Mouse (Mus musculus) stomach, embryonic 14.5 days (tissue): Measurements from ENCODE around the gene Rab6b. TPM values are rescaled to one million over a fixed set of nuclear protein-coding genes. Genes with fewer than 3 reads are reported as not detected.
"Not testable (repeated sequence)": the region's sequence is repeated elsewhere in the genome, so short reads cannot be mapped to it uniquely, and the experiment has no call there.

Source experiments
- ATAC-seq: fragments of 200-750 bp; cut with Nextera tagmentation; 2 replicates; pipeline ENCODE4 v1.8.0; 2017; ENCODE audit warnings: low read depth, moderate TSS enrichment; ENCODE audit not compliant: insufficient number of reproducible peaks, insufficient read depth, low FRiP score
- H3K27ac ChIP-seq: fragments of 300-500 bp; sonication (generic); 2 replicates; pipeline ENCODE4 v1.5.1; 2014; ENCODE audit warnings: mild to moderate bottlenecking, low read length, moderate library complexity, mixed read lengths
- H3K27me3 ChIP-seq: fragments of 300-500 bp; sonication (generic); 2 replicates; pipeline ENCODE4 v1.6.1; 2014; ENCODE audit warnings: low read length, control low read depth, mixed read lengths; ENCODE audit not compliant: control insufficient read depth, insufficient read depth
- H3K36me3 ChIP-seq: fragments of 300-500 bp; sonication (generic); 2 replicates; pipeline ENCODE4 v1.6.1; 2014; ENCODE audit warnings: mild to moderate bottlenecking, control low read depth, low read length, moderate library complexity, mixed read lengths; ENCODE audit not compliant: control insufficient read depth, insufficient read depth
- H3K4me1 ChIP-seq: fragments of 300-500 bp; sonication (generic); 2 replicates; pipeline ENCODE4 v1.6.1; 2014; ENCODE audit warnings: low read length, control low read depth, mixed read lengths; ENCODE audit not compliant: control insufficient read depth, insufficient read depth
- H3K4me2 ChIP-seq: fragments of 300-500 bp; sonication (generic); replicated peaks from 2 replicates; pipeline ENCODE4 v1.6.1; 2014; ENCODE audit warnings: low read depth, low read length, control low read depth
- H3K4me3 ChIP-seq: fragments of 300-500 bp; sonication (generic); 2 replicates; pipeline ENCODE4 v1.5.1; 2014; ENCODE audit warnings: low read depth, low read length, control low read depth
- H3K9ac ChIP-seq: fragments of 300-500 bp; sonication (generic); replicated peaks from 2 replicates; pipeline ENCODE4 v1.6.1; 2014; ENCODE audit warnings: low read depth, mild to moderate bottlenecking, control low read depth, low read length, moderate library complexity, mixed read lengths
- H3K9me3 ChIP-seq: fragments of 300-500 bp; sonication (generic); 2 replicates; pipeline ENCODE4 v1.6.1; 2016; ENCODE audit warnings: low read depth, low read length, control low read depth; ENCODE audit not compliant: control insufficient read depth
- WGBS: fragments of 180-500 bp; shearing (Covaris S2); extraction: QIAGEN DNeasy Blood & Tissue Kit; methylation state at CpG from one replicate; pipeline ENCODE4 v1.1.7; 2014; 5-methylcytosine and 5-hydroxymethylcytosine counted together
- polyA plus RNA-seq: library from polyadenylated mRNA; unstranded; fragments of >200 nt; fragmentation: Nextera tagmentation; extraction: Ambion mirVana; gene quantifications from 2 replicates; pipeline ENCODE4 v1.2.1, GENCODE M21; 2014

Rab6b gene
- polyA plus RNA-seq, 1 experiment from 2014 or later = 6.1 TPM

DNA sequence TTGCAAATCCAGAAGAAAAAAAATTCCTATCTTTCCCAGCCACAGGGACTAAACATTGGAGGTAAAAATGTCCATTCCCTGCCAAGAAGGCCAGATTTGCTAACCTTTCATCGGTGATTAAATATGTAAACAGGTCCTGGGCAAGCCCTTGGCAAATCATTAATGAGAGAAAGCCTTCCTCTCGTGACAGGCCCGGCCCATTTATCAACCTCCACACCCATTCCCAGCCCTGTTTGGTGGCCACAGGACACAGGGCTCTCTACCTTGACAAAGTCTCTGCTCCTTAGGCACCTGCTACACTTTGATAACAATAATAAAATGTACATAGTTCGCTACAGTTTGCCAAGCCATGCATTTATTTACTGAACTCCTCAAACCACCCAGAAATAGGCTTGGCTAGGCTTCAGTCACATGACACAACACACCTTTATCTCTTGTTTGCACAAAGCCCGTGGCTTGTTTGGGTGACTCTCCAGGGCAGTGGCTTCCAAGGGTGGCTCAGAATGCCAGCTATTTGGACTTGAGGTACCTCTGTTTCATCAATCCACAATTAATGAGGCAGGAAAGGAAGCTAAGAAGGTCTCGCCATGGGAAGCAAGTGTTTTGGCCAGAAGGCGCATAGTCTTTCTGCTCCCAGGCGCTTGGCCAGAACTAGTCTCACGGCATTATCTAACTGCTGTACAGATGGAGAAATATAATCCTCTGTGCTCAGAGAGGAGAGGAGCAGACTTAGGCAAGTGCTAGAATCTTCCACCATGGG is 21.3 kb upstream of the Rab6b start:
- H3K9ac ChIP-seq = no peak overlapping the region
- WGBS = 32% methylated on average over 9 of the region's 9 CpGs
- H3K4me2 ChIP-seq = no peak overlapping the region
- no peak overlapping the region for H3K4me3 ChIP-seq
- peak; percentile 90 for ATAC-seq
- H3K4me1 ChIP-seq = 0 out of 2 replicates have a peak, but pooled peaks cover 4% of the 10 kb centered on the region
- no peaks in the 10 kb centered on the region for H3K9me3 ChIP-seq
- H3K36me3 ChIP-seq = no peaks in the 10 kb centered on the region
- H3K27me3 ChIP-seq = no peaks in the 10 kb centered on the region
- peak overlapping the region; percentile 62 for H3K27ac ChIP-seq

DNA sequence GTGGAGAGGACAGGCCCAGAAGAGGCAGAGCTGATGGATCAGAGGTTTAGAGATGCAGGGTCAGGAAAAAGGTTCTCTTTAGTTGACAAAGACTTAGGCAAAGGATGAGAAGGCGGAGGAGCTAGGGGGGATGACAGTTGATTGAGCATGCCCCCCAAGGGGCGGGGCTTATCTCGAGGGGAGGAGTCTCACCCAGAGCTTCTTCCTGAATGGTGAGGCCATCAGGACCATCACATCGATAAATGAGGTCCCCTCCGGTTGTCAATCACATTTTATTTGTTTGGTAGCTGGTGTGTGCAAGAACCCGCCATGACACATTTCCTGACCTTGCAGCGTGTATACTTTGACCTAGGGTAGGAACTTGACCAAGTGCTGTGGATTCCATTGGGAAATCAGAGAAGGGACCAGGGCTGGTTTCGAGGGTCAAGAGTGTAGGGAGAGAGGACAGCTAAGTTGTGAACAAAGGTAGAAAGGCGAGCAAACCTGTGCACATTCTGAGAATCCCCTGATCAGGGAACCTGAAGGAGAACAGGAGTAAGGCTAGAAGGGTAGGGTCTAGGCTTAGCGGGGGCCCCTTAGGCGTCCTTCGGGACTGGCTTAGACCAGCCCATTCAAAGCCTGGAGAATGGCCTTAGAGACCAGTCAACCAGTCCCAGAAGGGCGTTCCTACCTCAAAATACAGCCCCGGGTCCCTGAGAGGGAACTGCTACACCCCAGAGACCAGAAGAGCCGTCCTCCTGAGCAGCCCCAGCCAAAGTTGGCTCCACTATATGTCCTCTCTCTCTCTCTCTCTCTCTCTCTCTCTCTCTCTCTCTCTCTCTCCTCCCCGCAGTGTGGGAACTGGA is 20.3 kb upstream of the Rab6b start:
- no peak for ATAC-seq
- Histone ChIP-seq H3K9ac (no peak overlapping the region), H3K36me3 (no peaks in the 10 kb centered on the region), H3K4me2 (no peak overlapping the region), H3K4me3 (no peak overlapping the region), H3K4me1 (0 out of 2 replicates have a peak, but pooled peaks cover 4% of the 10 kb centered on the region), H3K9me3 (no peaks in the 10 kb centered on the region), H3K27me3 (no peaks in the 10 kb centered on the region), H3K27ac (peak overlapping the region; percentile 62)
- WGBS = 71% methylated on average over 16 of the region's 16 CpGs

DNA sequence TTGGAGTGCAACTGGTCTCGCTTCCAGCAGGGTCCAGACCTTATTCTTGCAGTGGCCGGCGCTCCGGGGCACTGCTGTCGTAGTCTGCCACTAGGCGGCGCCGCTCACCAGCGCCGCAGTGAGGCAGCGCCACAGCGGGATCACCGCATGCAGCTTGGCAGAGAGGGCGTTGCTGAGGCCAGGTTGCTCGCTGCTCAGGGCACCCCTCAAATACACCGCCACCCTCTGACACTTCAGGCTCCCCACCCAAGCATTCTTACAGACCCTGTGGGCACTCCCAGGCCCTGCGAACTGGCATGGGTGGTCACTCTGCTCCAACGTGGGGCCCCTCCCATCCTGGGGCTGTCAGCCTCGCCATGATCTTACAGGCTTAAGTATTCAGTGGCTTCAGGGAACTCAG is 19.3 kb upstream of the Rab6b start:
- ATAC-seq = peak; percentile 71
- Histone ChIP-seq H3K27ac (no peak overlapping the region), H3K9me3 (no peaks in the 10 kb centered on the region), H3K4me3 (peak overlapping the region; percentile 32), H3K36me3 (no peaks in the 10 kb centered on the region), H3K4me2 (peak overlapping the region; percentile 65), H3K4me1 (0 out of 2 replicates have a peak, but pooled peaks cover 4% of the 10 kb centered on the region), H3K27me3 (no peaks in the 10 kb centered on the region), H3K9ac (no peak overlapping the region; the same call in 1 of the 2 replicates)
- WGBS = under 1% methylated on average over 19 of the region's 19 CpGs

DNA sequence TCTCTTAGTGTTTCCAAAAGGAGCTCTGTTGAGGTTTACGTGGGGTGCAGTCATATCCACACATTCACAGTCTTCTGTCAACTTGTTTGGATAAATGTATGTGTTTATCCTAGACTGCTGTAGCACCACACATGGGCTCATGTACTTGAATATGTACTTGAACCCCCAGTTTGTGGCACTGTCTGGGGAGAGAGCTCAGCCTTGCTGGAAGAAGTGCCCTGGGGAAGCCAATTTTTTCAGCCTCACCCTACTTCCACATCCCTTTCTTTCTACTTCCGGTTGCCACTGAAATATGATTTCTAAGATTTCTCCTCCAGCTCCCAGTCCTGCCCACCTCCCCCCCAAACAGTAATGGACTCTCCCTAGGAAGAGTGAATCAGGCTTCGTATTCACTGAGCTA is 17.9 kb upstream of the Rab6b start:
- Histone ChIP-seq H3K9ac (no peak overlapping the region), H3K4me1 (0 out of 2 replicates have a peak, but pooled peaks cover 4% of the 10 kb centered on the region), H3K27ac (no peak overlapping the region), H3K9me3 (no peaks in the 10 kb centered on the region), H3K36me3 (no peaks in the 10 kb centered on the region), H3K4me3 (no peak overlapping the region), H3K27me3 (no peaks in the 10 kb centered on the region), H3K4me2 (no peak overlapping the region)
- ATAC-seq = no peak
- WGBS = 69% methylated on average over 3 of the region's 3 CpGs

DNA sequence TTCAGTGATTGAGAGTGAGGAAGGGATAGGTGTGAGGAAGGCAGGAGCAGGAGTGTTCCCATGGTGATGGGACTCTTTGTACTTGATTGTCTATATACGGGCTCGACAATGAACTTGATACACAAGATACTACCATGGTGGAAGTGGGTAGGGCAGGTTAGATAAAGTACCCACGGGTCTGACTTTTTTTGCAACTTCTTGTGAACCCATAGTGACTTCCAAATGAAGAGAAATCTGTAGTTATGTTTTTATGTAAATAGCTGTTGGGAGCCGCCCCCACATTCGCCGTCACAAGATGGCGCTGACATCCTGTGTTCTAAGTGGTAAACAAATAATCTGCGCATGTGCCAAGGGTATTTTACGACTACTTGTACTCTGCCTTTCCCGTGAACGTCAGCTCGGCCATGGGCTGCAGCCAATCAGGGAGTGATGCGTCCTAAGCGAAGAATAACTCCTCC is 3.2 kb upstream of the Rab6b start:
- H3K9ac ChIP-seq = not testable (repeated sequence)

DNA sequence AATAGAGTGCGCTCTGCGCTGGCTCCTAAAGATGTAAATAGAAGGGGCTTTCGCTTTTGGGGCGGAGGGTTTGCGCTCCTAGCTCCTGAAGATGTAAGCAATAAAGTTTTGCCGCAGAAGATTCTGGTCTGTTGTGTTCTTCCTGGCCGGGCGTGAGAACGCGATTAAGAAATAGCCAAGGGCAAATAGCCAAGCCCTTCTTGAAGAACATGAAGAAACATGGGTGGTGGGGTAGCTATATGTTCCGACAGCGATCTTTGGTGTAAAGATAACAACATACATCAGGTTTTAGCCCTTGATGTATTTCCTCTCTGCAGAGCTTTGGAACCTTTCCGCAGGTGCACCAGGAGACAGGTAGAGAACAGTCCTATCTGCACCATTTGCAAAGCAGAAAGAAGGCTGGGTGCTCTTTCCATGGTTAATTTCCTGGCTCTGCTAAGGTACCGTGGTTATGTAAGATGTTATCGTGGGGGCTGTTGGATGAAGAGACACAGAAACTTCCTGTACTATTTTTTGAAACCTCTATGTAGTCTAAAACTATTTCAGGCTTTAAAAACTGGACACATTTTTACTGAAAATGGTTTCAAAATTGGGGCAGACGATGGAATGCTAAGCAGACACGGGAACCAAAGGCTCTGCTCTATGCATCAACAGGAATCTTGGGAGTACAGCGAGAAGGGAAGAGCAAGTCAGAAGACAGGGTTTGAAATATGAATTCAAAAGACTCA is 2.5 kb upstream of the Rab6b start:
- Histone ChIP-seq H3K4me2 (peak overlapping the region; percentile 66), H3K9me3 (no peaks in the 10 kb centered on the region), H3K9ac (no peak overlapping the region), H3K27ac (no peak overlapping the region), H3K4me1 (0 out of 2 replicates have a peak, but pooled peaks cover 7% of the 10 kb centered on the region), H3K36me3 (no peaks in the 10 kb centered on the region), H3K27me3 (peaks cover 26% of the 10 kb centered on the region), H3K4me3 (peak overlapping the region; percentile 36)
- 32% methylated on average over 18 of the region's 18 CpGs for WGBS
- no peak for ATAC-seq

More for the DNA sequence above, 3.2 kb upstream of the Rab6b start:
- peak overlapping the region; percentile 39 for H3K4me2 ChIP-seq
- H3K9me3 ChIP-seq, ATAC-seq, H3K27ac ChIP-seq, H3K4me1 ChIP-seq, H3K36me3 ChIP-seq: not testable (repeated sequence)
- peak overlapping the region; percentile 36 for H3K4me3 ChIP-seq
- H3K27me3 ChIP-seq = peaks cover 26% of the 10 kb centered on the region
- 17% methylated on average over 8 of the region's 14 CpGs for WGBS

DNA sequence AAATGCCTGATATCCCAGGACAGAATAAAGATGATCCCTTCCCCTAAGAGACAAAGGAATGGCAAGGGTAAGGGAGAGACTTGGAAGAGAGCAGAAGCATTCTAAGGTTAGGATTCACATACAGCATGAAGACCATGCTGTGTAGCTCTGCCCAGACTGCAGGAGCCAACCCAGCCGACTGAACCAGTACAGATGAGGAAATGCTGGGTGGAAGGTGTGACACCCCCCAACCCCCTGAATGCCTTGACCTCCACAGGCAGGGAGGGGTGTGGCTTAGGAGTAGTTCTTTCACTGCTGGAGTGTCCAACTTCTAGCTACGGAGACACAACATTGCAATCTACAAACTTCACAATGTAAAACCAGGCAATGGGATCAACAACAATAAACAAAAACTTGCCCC is 1.7 kb upstream of the Rab6b start:
- Histone ChIP-seq H3K27me3 (peaks cover 32% of the 10 kb centered on the region), H3K4me3 (no peak overlapping the region), H3K4me2 (no peak overlapping the region), H3K9me3 (no peaks in the 10 kb centered on the region), H3K9ac (no peak overlapping the region), H3K36me3 (no peaks in the 10 kb centered on the region), H3K27ac (no peak overlapping the region), H3K4me1 (0 out of 2 replicates have a peak, but pooled peaks cover 7% of the 10 kb centered on the region)
- ATAC-seq = no peak
- 68% methylated on average over 2 of the region's 2 CpGs for WGBS
